Mouse (Mus musculus) liver, embryonic 14.5 days (tissue): Measurements from ENCODE around the gene Nek10.

Experiments used
- CTCF ChIP-seq: IDR thresholded peaks from 2 replicates; pipeline ENCODE4 v1.5.1; 2016; ENCODE audit warnings: antibody characterized with exemption, low read depth, control low read depth
- EP300 ChIP-seq: IDR thresholded peaks from 2 replicates; pipeline ENCODE4 v1.6.1; 2016; ENCODE audit warnings: antibody characterized with exemption, low read depth

- TF ChIP-seq CTCF (no peak), EP300 (no peak)
Observed at GRCm38 (mm10) chr14:15061496-15061895, 258.3 kb downstream of the Nek10 start.
